Mouse (Mus musculus): ENCODE data around the gene Cx3cr1.

The Cx3cr1 gene

GRCm38 (mm10) chr9:120001945-120002725 lies 67.5 kb downstream of the Cx3cr1 start:
- DNase-seq (ENCODE audit: inconsistent age in 2 of 2, low spot score in 1 of 2), result peak; percentile 91 to 98

- DNase-seq (ENCODE audit: inconsistent age in 2 of 2, low spot score in 1 of 2), result peak in 1 of 2 experiments; percentile 44
These were observed 68.9 kb downstream of the Cx3cr1 start for GRCm38 (mm10) chr9:120000761-120001160.

DNA sequence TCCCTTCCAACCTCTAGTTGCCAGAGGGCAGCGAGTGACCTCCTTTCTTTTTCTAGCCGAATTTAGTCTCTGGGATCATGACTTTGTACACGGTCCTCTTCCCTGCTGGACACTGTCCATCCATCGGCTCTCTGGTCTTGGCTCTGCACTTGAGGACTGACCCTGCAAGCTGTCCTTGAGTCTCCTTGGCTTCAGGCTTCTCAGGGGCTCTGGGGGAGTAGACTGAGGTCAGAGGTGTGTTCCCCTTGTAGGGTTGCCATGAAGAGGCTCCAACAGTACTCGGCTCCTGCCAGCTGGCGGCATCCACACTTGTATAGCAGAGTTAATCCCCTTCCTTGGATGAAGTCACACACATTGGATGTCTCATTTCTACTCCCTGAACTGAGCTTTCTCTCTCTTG lies 70.0 kb downstream of the Cx3cr1 start:
- peak in 1 of 2 experiments; percentile 48 for DNase-seq (ENCODE audit: inconsistent age in 2 of 2, low spot score in 1 of 2)

DNA sequence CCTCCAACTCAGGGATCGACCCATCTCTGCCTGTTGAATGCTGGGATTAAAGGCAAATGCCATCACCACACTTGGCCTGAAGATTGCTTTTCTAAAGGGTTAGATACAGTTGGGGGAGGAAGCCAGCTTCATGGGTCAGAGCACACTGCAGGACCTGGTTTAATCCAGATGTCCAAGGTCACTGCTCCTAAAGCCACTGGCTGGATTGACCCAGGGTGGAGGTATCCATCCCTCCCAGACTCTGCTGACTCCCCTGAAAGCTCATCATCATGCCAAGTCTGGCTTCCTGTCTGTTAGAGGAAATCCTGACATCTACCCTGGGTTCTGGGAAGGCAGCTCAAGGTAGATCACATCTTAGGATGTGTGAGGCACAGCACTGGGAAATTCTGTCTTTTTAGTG lies 70.9 kb downstream of the Cx3cr1 start:
- no peak for DNase-seq (ENCODE audit: inconsistent age in 2 of 2, low spot score in 1 of 2)

GRCm38 (mm10) chr9:119996080-119996479 lies 73.6 kb downstream of the Cx3cr1 start:
- DNase-seq (ENCODE audit: inconsistent age in 2 of 2, low spot score in 1 of 2), result no peak

DNA sequence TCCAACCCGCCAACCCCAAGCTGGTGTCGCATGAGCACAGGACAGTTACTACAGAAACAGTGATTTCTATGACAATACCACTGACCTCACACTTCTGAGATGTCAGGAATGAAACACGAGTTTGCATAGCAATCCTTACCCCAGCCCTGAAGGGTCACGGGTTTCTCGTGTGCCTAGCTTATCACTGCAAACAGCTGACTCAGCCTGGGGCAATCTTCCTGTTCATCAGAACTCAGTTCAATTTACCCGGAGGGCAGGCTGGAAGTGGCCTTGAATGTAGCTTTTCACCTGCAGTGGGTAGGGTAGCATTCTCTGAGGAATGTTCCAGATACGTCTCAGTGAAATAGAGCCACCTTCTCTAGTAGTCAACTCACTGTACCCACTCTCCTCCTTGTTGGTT lies 75.5 kb downstream of the Cx3cr1 start:
- no peak for DNase-seq (ENCODE audit: inconsistent age in 2 of 2, low spot score in 1 of 2)

- DNase-seq (ENCODE audit: inconsistent age in 2 of 2, low spot score in 1 of 2), result no peak
These were observed 76.4 kb downstream of the Cx3cr1 start for GRCm38 (mm10) chr9:119993092-119993844.

GRCm38 (mm10) chr9:119991310-119991709 lies 78.4 kb downstream of the Cx3cr1 start:
- no peak for DNase-seq (ENCODE audit: inconsistent age in 2 of 2, low spot score in 1 of 2)

GRCm38 (mm10) chr9:119988304-119988703 lies 81.4 kb downstream of the Cx3cr1 start:
- no peak for DNase-seq (ENCODE audit: inconsistent age in 2 of 2, low spot score in 1 of 2)

DNA sequence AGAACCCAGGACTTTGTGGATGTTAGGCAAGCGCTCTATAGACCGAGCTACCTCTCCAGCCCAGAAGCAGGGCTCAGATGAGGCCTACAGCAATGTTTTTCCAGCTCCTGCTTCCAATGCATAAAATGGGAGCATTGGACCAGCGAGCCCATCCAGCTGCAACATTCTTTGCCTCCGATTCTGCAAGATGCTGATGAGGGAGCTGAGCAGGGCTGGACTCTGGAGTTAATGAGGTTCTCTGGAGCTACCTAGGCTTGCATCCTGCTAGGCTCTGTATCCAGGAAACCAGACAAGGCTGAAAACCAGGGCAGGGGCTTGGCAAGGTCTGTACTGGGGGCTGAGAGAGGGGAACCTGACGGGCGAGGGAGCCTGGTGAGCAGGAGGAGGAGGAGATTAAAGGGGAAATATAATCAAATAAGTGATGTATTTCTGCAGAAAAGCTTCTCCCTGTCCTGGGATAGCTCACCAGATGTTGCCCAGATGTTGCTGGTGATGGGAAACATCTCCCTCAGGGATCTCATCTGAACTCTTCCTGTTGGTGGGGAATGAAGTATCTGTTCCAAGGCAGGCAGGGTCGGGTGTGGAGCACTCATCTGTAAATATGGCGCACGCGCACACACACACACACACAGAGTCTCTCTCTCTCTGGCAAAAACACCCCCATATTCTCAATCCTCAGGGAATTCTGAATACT lies 83.7 kb downstream of the Cx3cr1 start:
- no peak for DNase-seq (ENCODE audit: inconsistent age in 2 of 2, low spot score in 1 of 2)

GRCm38 (mm10) chr9:119984536-119985011 lies 85.1 kb downstream of the Cx3cr1 start, which contains the start of gene Csrnp1:
Csrnp1 (minus strand) TSS chr9:119984658.
- DNase-seq (ENCODE audit: inconsistent age in 2 of 2, low spot score in 1 of 2), result peak; percentile 68 to 84

- DNase-seq (ENCODE audit: inconsistent age in 2 of 2, low spot score in 1 of 2), result peak; percentile 95 to 97
These were observed 85.8 kb downstream of the Cx3cr1 start for GRCm38 (mm10) chr9:119983585-119984535.

- DNase-seq (ENCODE audit: inconsistent age in 2 of 2, low spot score in 1 of 2), result peak; percentile 89 to 92
These were observed 86.6 kb downstream of the Cx3cr1 start for GRCm38 (mm10) chr9:119982956-119983551.

DNA sequence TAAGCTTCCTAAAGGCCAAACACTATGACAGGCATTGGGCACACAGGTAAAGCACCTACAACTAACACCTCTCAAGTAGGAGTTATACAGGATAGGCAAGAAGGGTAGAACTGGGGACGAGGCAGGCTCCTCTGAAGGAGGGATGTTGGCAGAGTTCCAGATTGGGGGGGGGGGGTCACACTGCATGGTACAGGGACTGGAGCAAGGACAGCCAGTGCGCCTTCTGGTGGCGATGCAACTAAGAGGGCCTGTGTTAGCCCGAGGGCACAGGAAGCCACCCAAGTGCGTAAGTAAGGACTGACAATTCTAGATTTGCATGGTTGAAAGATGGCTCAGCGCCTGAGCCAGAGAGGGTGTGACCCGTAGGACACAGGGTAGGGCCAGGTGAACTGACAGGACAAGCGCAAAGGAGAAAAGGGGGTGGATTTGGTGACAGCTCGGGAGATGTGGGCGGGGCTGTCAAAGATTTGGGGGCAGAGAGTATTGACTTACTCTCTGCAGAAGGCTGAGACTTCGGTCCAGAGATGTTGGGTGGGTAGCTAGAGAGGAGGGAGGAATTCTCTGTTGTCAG lies 87.4 kb downstream of the Cx3cr1 start:
- peak; percentile 79 to 88 for DNase-seq (ENCODE audit: inconsistent age in 2 of 2, low spot score in 1 of 2)

DNA sequence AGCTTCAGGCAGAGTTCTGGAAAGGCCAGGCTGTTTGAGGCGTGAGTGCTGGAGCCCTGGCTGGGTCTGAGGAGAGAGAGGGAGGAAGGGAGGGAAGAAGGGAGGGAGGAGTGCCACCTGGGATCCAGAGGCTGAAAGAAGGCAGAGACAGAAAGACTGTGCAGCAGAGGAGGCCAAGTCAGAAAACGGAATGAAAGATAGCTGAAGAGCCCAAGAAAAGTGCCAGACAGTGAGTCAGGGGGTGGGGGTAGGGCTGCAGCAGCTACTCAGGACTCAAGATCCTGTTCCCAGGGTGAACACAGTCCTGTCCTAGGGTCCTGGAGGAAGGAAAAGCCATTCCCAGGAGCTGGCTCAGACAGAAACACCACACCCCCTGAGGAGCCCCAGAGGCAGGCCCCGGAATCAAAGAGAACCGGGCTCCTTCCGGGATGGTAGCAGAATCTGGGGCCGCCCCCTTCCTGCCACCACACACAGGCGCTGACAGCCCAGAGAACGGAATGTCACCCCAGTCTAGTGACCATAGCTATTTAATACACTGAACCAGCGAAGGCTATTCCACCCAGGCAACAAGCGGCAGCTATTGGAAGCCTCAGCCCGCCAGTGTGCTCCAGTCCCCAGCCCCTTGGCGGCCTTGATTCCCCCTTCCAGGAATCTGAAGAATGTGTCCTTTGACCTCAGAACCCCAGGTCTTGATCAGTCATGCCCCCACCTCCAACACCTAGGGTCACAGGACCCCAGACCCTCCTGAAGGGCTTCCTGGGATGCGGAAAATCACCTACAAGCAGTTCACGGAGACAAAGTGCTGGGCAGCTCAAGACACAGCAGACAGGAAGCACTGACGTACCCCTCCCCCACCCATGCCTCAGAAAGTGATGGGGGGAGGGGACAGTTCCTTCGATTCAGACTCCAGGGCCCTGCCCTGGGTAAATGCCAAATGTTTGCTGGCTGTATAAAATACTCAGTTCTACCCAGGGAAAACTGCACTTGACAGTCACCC lies 88.2 kb downstream of the Cx3cr1 start:
- peak; percentile 87 to 93 for DNase-seq (ENCODE audit: inconsistent age in 2 of 2, low spot score in 1 of 2)

- DNase-seq (ENCODE audit: inconsistent age in 2 of 2, low spot score in 1 of 2), result no peak
These were observed 88.9 kb downstream of the Cx3cr1 start for GRCm38 (mm10) chr9:119980770-119981182.

GRCm38 (mm10) chr9:119979749-119980148 lies 89.9 kb downstream of the Cx3cr1 start:
- DNase-seq (ENCODE audit: inconsistent age in 2 of 2, low spot score in 1 of 2), result peak in 1 of 2 experiments; percentile 48

DNA sequence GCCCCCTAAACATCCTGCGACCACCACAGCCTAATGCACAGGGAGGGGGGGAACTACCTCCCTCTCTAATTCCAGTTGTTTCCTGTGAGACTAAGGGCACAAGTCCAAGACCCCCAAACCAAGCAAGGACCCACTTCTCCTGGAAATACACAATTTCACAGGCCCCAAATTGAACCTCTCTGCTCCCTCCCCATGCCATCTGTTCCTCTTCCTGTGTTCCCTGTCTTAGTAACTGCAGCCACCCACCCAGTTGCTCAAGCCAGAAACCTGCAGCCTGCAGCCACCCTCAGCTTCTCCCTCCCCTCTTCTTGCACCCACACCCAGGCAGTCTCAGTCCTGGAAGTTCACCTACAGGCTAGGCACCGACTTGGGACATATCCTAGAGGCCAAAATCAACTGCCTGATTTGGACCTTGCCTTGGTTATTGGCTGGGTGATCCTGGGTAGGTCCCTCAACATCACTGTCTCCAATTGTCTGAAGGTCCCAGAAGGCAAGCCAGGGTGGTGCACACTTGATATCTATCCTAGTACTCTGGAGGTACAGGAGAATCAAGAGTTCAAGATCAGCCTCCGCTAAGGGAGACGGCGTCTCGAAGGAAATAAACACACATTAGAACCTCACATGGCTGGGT lies 90.8 kb downstream of the Cx3cr1 start:
- DNase-seq (ENCODE audit: inconsistent age in 2 of 2, low spot score in 1 of 2), result no peak

All from adrenal gland, adult (tissue).